Mouse (Mus musculus) hematopoietic stem cell, adult 5-6 weeks (primary cell): ENCODE data around the gene Tmeff2. TPM values are rescaled to one million over a fixed set of nuclear protein-coding genes. Genes with fewer than 3 reads are reported as not detected.

ENCODE experiments used
- ATAC-seq, 2 experiments: fragments of 125-278 bp in 1 of 2; replicated peaks in 1 of 2; 2 replicates each; pipeline ENCODE4 v1.8.0; 2016 to 2017; ENCODE audit warnings: inconsistent platforms in 2 of 2, mild to moderate bottlenecking in 2 of 2, moderate number of reproducible peaks in 2 of 2, low read depth in 1 of 2, moderate TSS enrichment in 1 of 2; ENCODE audit not compliant: low FRiP score in 2 of 2, poor library complexity in 2 of 2, severe bottlenecking in 2 of 2, insufficient read depth in 1 of 2, low TSS enrichment in 1 of 2
- total RNA-seq: library from RNA; stranded (forward); fragments of 172-1452, 232-1000 nt; gene quantifications from 2 replicates; pipeline ENCODE4 v1.2.3, GENCODE M21; 2017

Tmeff2 gene
- total RNA-seq, 1 experiment from 2014 or later, result not detected

- no peak for ATAC-seq
Measured at GRCm38 (mm10) chr1:51088921-51089320, 188.5 kb downstream of the Tmeff2 start.

GRCm38 (mm10) chr1:51089803-51090202 is 189.4 kb downstream of the Tmeff2 start:
- ATAC-seq, result no peak

- no peak for ATAC-seq
Measured at GRCm38 (mm10) chr1:51090212-51090761, 189.8 kb downstream of the Tmeff2 start.

GRCm38 (mm10) chr1:51094713-51095112 is 194.3 kb downstream of the Tmeff2 start:
- no peak for ATAC-seq

- peak in 1 of 2 experiments; percentile 7; a peak in 1 of 4 replicates for ATAC-seq
Measured at GRCm38 (mm10) chr1:51096848-51097598, 196.6 kb downstream of the Tmeff2 start.

GRCm38 (mm10) chr1:51101034-51101590 is 200.7 kb downstream of the Tmeff2 start:
- ATAC-seq, result no peak; a peak in 1 of 4 replicates

GRCm38 (mm10) chr1:51104698-51105097 is 204.3 kb downstream of the Tmeff2 start:
- no peak for ATAC-seq

- no peak for ATAC-seq
Measured at GRCm38 (mm10) chr1:51106401-51106920, 206.0 kb downstream of the Tmeff2 start.

GRCm38 (mm10) chr1:51107299-51107698 is 206.9 kb downstream of the Tmeff2 start:
- ATAC-seq, result no peak

- no peak for ATAC-seq
Measured at GRCm38 (mm10) chr1:51114721-51115120, 214.3 kb downstream of the Tmeff2 start.

GRCm38 (mm10) chr1:51115761-51116160 is 215.3 kb downstream of the Tmeff2 start:
- ATAC-seq, result no peak

GRCm38 (mm10) chr1:51117830-51118229 is 217.4 kb downstream of the Tmeff2 start:
- no peak for ATAC-seq

- ATAC-seq, result no peak
Measured at GRCm38 (mm10) chr1:51125671-51126424, 225.4 kb downstream of the Tmeff2 start.

GRCm38 (mm10) chr1:51126425-51126765 is 225.9 kb downstream of the Tmeff2 start:
- no peak for ATAC-seq

GRCm38 (mm10) chr1:51136792-51137191 is 236.3 kb downstream of the Tmeff2 start:
- no peak for ATAC-seq

- ATAC-seq, result no peak
Measured at GRCm38 (mm10) chr1:51139605-51140004, 239.2 kb downstream of the Tmeff2 start.

GRCm38 (mm10) chr1:51141381-51141780 is 240.9 kb downstream of the Tmeff2 start:
- no peak for ATAC-seq

GRCm38 (mm10) chr1:51142729-51143128 is 242.3 kb downstream of the Tmeff2 start:
- ATAC-seq, result no peak
